10 mouse cellular contexts compared by ENCODE assay signal in genomic region chr3:98180805-98181204, GRCm38 (mm10). TPM values are rescaled to one million over a fixed set of nuclear protein-coding genes. Genes with fewer than 3 reads are reported as not detected.
DNase-seq lines count a peak whose midpoint lies in the region; ATAC-seq and TF ChIP-seq lines count a peak whose summit lies in the region.
"Had no signal": no experiment of that assay in that cellular context is flagged by ENCODE, and none has a peak within 500 bp of the region (broad histone marks: within the 10 kb centered on the region; RNA-seq: fewer than 3 reads in every experiment).

No protein-coding gene starts in this region.

- H3K36me3 ChIP-seq in midbrain, embryonic 11.5 days (ENCODE audit: control insufficient read depth, insufficient read depth, low read length), result no peaks in the 10 kb centered on the region
- H3K36me3 ChIP-seq in midbrain, embryonic 15.5 days (replicated peaks), result no peaks in the 10 kb centered on the region
- H3K36me3 ChIP-seq: embryonic facial prominence, embryonic 13.5 days had no signal

- peak; percentile 88 for DNase-seq in midbrain, embryonic 11.5 days (ENCODE audit: low spot score, missing footprints)
- DNase-seq in c-Kit-positive CD71-negative TER-119-negative erythroid progenitor cells, embryonic 14.5 days (ENCODE audit: low read depth), result peak; percentile 12
- DNase-seq in heart, postnatal 10 days, result peak; percentile 46 to 64
- DNase-seq in kidney, postnatal 4 days, result peak; percentile 74 to 77
- DNase-seq in lung, adult 2 months, result peak; percentile 40
- DNase-seq in right cerebral cortex, postnatal 25 days, result peak; percentile 15

- WGBS in midbrain, embryonic 11.5 days, result 26% methylated on average over 7 of the region's 7 CpGs
- 23% methylated on average over 7 of the region's 7 CpGs for WGBS in midbrain, embryonic 15.5 days
- WGBS in lung, adult 2 months, result 27% methylated on average over 7 of the region's 7 CpGs

- H3K27ac ChIP-seq in midbrain, embryonic 11.5 days (ENCODE audit: low read depth, low read length), result no peak overlapping the region
- no peak overlapping the region for H3K27ac ChIP-seq in midbrain, embryonic 15.5 days
- H3K27ac ChIP-seq: embryonic facial prominence, embryonic 13.5 days had no signal

- peaks cover 6% of the 10 kb centered on the region; the same call in 1 of the 2 replicates for H3K4me1 ChIP-seq in midbrain, embryonic 11.5 days (ENCODE audit: control insufficient read depth, insufficient read depth, low read length)
- H3K4me1 ChIP-seq in midbrain, embryonic 15.5 days, result peaks cover 3% of the 10 kb centered on the region; the same call in 1 of the 2 replicates
- peaks cover 3% of the 10 kb centered on the region; the same call in 1 of the 2 replicates for H3K4me1 ChIP-seq in lung, adult 2 months (ENCODE audit: control insufficient read depth, insufficient read depth, low read length)
- H3K4me1 ChIP-seq: embryonic facial prominence, embryonic 13.5 days; megakaryocyte, embryonic 14.5 days had no signal

- no peak overlapping the region for H3K4me3 ChIP-seq in midbrain, embryonic 11.5 days (ENCODE audit: low read depth, low read length)
- H3K4me3 ChIP-seq in midbrain, embryonic 15.5 days, result no peak overlapping the region
- no peak overlapping the region for H3K4me3 ChIP-seq in lung, adult 2 months (replicated peaks; ENCODE audit: extremely low read depth, low read depth, low read length)
- H3K4me3 ChIP-seq: embryonic facial prominence, embryonic 13.5 days; megakaryocyte, embryonic 14.5 days had no signal

- TF ChIP-seq POLR2A in lung, adult 2 months (IDR thresholded peaks at IDR 0.05; ENCODE audit: borderline replicate concordance, extremely low read depth, low read depth, low read length), result no peak

- no peak overlapping the region for H3K9ac ChIP-seq in midbrain, embryonic 11.5 days (ENCODE audit: low read length)
- no peak overlapping the region for H3K9ac ChIP-seq in midbrain, embryonic 15.5 days
- H3K9ac ChIP-seq: embryonic facial prominence, embryonic 13.5 days had no signal

- TF ChIP-seq CTCF in lung, adult 2 months (IDR thresholded peaks at IDR 0.05; ENCODE audit: insufficient read depth, low read length), result peak; percentile 62; the same call in 1 of the 2 replicates

- H3K4me2 ChIP-seq in midbrain, embryonic 11.5 days, result no peak overlapping the region
- H3K4me2 ChIP-seq in midbrain, embryonic 15.5 days, result no peak overlapping the region
- H3K4me2 ChIP-seq: embryonic facial prominence, embryonic 13.5 days had no signal

- intact Hi-C loops in heart, postnatal 10 days (cut with DNase I), result loop anchor here (2.0 to 5.0 kb wide), 2 partner anchors 44 to 131 kb away; no protein-coding TSS in a partner anchor

- H3K9me3 ChIP-seq in midbrain, embryonic 11.5 days (ENCODE audit: control insufficient read depth, low read length), result no peaks in the 10 kb centered on the region
- no peaks in the 10 kb centered on the region for H3K9me3 ChIP-seq in midbrain, embryonic 15.5 days

- ATAC-seq in midbrain, embryonic 11.5 days (ENCODE audit: low FRiP score), result peak; percentile 70; the same call in 1 of the 2 replicates
- ATAC-seq in midbrain, embryonic 15.5 days (replicated peaks), result no peak
- no peak for ATAC-seq in erythroblast, adult 5-6 weeks (replicated peaks; ENCODE audit: low FRiP score, poor library complexity, severe bottlenecking)

- H3K27me3 ChIP-seq in midbrain, embryonic 11.5 days (ENCODE audit: control insufficient read depth, insufficient read depth, low read length), result no peaks in the 10 kb centered on the region
- no peaks in the 10 kb centered on the region for H3K27me3 ChIP-seq in midbrain, embryonic 15.5 days (replicated peaks)
- H3K27me3 ChIP-seq: embryonic facial prominence, embryonic 13.5 days had no signal

RNA-seq across cellular contexts. Expression of gene Adam30, which starts 20.4 kb away (rescaled TPM):
- polyA plus RNA-seq in midbrain, embryonic 11.5 days (2014; fragmentation: Nextera tagmentation; extraction: Ambion mirVana), result not detected in 2 replicates
- polyA plus RNA-seq in midbrain, embryonic 15.5 days (2015; fragmentation: Nextera tagmentation; extraction: Ambion mirVana), result not detected in 2 replicates
- total RNA-seq in heart, postnatal 10 days (2021), result under 1 TPM in 1 of 2 experiments, not detected in 1; 0.10 TPM
- not detected in 2 replicates for polyA plus RNA-seq in lung, adult 2 months (2012; rRNA removed)
- total RNA-seq in erythroblast, adult 5-6 weeks (2015; ENCODE audit: low replicate concordance), result not detected in 2 replicates
- total RNA-seq in erythroblast, adult 5-6 weeks (2017; ENCODE audit: low replicate concordance), result 0.09 TPM in 1 of 2 replicates, not detected in the other
- polyA plus RNA-seq: embryonic facial prominence, embryonic 13.5 days had no signal

RNA-seq across cellular contexts. Expression of gene Reg4, which starts 41.2 kb away (rescaled TPM):
- not detected in 2 replicates for polyA plus RNA-seq in midbrain, embryonic 11.5 days (2014; fragmentation: Nextera tagmentation; extraction: Ambion mirVana)
- not detected in 2 replicates for polyA plus RNA-seq in midbrain, embryonic 15.5 days (2015; fragmentation: Nextera tagmentation; extraction: Ambion mirVana)
- not detected for total RNA-seq in heart, postnatal 10 days (2021)
- 0.34 TPM in 1 of 2 replicates, not detected in the other for polyA plus RNA-seq in lung, adult 2 months (2012; rRNA removed)
- not detected in 2 replicates for total RNA-seq in erythroblast, adult 5-6 weeks (2015; ENCODE audit: low replicate concordance)
- not detected in 2 replicates for total RNA-seq in erythroblast, adult 5-6 weeks (2017; ENCODE audit: low replicate concordance)
- polyA plus RNA-seq: embryonic facial prominence, embryonic 13.5 days had no signal

Comparison
In these comparisons a context has a peak if more than half of its experiments do, and no peak if none do; other contexts are left out.
1. DNase-seq: peak in every context shown above with its lines; median percentile 88 in midbrain, embryonic 11.5 days; 76 in kidney, postnatal 4 days; 55 in heart, postnatal 10 days; 40 in lung, adult 2 months; 15 in right cerebral cortex, postnatal 25 days; 12 in c-Kit-positive CD71-negative TER-119-negative erythroid progenitor cells, embryonic 14.5 days.